Mouse (Mus musculus) kidney, adult 18-20 months (tissue): Measurements from ENCODE around the gene Phyhipl.
A peak's percentile ranks its signal among the peaks of the same experiment; 100 is the strongest.

Experiments
- DNase-seq: peaks from one replicate; pipeline ENCODE4 v3.0.0; 2021

Gene Phyhipl

DNA sequence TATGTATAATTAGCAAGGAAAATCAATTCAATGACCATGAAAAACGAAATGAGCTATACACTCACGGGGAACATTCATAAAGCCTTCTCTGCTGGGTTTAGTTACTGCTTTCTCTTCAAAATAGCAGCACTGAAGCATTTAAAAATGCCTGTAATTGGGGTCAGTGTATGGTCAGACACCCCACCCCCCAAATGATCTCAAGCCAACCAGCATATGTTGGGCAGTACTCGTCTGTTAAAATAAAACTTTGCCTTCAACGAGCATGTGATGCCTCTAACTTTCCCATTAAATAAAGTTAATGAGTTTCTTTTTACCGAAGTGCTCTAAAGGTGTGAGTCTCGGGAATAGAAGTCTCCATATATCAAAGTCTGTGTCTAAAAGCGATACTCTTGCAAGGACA, at the start of gene Phyhipl:
Gene Phyhipl (minus strand): TSS at position 138 of the 400 bp plus-strand sequence.
- DNase-seq = peak; percentile 59

DNA sequence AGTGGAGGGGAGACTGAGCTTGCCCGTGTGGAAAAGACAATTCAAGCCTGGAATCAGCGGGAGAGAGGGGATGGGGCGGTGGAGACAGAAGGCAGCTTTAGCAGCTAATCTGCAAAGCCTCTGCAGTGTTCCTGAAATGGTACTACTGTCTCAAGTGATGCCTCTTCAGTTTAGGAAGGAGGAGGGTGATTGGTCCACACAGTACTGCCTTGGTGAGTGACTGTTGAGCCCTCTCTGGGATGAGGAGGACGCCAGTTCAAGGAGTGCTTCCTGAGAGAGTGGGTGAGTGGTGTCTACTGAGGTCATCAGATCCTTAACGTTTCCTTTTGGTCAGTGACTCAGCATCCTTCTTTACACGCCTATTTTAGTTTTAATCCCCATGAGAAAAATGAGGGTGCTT, 47.4 kb upstream of the Phyhipl start:
- no peak for DNase-seq

DNA sequence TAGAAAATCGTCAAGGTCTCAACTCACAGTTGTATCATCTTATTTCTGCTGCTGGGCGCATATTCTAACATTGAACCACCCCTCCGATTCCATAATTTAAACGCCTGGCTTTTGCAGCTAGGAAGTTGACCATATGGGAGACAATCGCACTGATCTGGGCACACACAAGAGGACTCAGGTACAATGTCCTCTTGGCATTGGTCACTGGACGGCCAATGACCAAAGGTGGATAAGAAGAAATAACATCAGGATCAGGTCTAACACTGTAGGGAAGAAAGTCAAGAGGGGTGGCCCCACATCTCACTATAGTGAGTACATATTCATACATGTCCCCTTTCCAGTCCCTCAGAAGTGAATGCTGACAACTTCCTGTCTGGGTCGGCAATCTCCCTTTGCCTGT, 43.8 kb upstream of the Phyhipl start:
- peak; percentile 40 for DNase-seq

DNA sequence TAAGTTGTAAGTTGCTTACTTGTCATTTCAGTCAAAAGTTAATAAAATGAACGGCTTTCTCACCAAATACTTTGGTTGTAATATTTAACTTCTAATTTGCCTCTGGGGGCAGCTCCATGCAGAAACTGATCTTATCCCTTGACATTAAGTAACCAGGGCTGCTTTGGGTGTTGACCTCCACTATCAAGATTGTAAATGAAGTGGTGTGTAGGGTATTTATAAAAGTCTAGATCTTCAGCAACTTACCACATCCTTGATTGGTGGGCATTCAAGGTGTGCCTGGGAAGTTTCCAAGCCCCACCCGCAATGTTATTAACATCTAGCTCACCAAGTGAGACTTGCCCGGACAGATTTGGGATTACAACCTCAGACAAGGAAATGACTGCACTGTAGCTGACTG, 42.2 kb upstream of the Phyhipl start:
- DNase-seq = peak; percentile 31

DNA sequence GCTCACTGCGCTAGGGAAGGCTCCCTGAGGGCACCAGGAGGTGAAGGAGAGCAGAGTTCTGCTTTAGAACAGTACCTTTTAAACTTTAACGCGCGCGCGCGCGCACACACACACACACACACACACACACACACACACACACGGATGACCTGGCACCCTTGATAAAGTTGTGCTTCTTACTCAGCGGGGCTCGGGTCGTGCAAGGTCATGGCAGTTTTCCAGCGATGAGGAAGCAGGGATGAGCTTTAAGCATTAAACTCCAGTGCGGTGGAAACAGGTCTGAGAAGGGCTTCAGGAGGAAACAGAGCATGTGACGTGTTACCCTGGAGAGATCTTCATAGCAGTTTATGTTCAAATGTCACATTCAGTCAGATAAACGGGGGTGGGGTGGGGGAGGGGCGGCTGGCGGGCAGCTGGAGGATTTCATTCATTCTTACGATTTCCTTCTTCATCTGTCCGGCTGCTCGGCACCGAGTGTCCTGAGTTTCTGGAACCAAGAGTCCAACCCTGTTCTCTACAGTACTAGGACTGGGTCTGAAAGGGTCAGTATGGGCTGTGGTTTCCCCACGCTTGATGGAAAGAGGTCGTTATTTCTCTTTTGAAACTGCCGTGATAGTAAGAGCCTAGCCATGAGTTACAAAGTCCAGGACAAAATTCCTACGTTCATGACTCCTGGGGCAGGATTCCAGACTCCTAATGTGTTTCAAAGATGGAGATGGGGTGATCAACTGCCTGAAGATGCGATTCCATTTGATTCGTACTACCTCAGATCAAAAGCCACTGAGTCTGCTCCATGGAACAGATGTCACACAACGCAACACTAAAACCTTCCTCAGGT, 41.2 kb upstream of the Phyhipl start:
- peak; percentile 82 for DNase-seq

DNA sequence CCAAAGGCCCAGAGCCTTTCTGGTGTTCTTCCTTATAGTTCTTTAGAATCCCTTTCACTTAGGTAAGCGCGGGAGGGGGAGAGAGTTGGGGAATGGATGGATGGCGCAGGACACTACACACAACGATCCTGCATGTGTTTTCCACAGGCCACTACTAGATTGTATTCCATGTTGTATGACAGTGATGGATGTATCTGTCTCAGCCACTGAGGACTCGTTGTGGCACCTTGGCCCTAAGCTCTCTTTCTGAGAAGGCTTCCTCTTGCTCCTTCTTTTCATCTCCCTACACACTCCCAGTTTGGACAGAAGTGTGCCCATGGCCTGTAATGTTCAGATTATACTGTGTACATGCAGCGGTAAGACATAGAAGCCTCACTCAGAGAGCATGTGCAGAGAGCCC, 33.6 kb upstream of the Phyhipl start:
- no peak for DNase-seq

DNA sequence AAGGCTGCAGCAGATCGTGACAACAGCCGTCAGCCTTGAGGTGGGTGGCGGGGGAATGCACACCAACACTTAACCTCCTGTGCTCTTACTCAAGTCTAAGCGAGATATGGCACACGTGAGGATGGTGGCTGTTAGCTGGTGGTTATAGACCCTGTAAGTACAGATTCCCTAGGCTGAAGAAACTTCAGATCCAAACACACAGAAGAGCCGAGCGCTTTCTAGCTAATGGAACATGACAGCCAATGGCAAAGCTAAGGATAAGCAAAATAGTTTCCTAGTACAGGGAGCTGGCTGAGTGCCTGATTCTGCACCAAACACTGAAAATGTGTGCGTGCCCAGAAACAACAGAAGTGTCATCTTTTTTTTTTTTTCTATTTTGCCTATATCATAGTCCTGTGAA, 33.1 kb upstream of the Phyhipl start:
- DNase-seq = no peak

DNA sequence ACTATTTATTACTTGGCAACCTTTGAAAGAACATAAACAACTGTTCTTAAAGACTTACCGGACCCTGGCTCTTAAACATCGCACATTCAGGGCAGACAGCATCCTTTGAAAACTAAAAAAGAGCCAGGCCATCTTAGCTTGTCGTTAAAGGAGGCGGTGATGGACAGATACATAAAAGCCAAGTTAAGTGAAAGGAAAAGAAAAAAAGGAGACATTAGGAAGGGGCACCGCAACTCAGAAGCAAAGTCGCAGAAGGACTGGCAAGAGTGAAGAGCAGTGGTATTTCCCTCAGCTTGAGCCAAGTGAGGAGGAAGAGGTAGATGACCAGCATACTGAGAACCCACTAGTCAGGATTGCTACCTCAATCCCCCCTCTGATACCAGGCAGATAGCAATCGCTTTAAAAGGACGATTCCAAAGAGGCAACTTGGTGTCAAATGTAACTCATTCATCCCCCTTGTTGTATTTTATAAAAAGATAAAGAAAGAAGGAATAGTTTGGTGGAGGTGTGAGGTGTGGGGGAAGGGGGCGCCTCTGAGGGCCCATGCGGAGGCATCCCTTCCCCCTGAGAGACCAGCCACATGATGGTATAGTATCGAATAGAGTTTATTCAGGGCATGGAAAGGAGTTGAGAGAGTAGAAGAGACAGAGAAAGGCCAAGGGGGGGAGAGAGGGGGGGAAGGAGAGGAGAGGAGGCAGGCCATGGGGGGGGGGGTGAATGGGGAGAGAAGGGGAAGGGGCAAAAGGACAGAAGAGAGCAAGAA, 31.4 kb upstream of the Phyhipl start:
- DNase-seq = no peak

DNA sequence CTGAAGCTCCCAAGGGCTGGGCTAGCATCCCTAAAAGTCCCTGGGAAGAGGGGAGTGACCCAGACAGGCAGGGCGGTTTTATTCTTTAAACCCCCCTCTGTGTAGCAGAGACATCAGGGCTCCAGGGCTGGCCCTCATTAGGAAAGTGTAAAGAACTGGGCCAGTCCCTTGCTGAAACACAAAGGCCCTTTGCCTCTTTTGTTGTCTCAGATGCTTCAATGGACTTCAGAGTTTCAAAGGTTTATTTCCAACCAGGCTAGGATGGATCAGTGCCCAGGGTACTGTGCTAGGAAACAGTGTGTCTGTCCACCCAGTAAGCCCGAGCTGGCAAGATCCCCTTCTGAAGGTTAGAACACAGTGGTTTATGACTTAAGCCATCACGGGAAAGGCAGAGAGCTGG, 30.7 kb upstream of the Phyhipl start:
- no peak for DNase-seq

DNA sequence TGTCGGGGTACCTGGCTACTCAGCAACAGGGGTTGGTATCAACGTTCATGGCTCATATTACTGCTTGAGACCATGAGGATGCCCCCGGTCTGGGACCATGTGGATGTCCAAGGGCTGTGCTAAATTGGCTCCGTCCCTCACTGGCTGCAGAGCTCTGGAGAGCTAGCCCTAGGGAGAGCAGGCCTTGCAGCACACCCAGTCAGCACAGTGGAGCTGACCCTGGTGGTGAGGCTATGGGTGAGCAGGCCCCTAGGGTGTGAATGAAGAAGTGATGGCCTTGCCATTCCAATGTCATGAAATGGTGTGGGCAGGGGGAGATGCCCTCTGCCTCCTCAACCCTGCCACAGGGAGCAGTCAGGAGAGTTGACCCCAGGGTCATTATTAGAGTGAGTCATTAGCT, 27.7 kb upstream of the Phyhipl start:
- no peak for DNase-seq

DNA sequence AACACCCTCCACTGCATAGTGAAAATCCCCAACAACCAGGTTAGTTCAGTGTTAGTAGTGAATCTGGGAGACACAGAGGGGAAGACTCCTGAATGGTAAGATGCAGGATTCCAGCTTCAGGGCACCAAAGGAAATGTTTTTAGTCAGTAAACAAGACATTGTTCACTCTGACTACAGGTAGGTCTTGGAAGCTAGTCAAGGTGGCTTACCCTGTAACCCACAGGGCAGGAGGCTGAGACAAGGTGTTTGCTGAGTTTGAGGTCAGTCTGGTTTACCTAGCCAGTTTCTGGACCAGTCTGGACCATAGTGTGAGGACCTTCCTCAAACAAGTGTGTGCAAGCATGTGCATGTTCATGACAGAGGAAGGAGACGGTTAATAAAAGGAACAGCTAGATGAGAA, 22.2 kb upstream of the Phyhipl start:
- DNase-seq = no peak

DNA sequence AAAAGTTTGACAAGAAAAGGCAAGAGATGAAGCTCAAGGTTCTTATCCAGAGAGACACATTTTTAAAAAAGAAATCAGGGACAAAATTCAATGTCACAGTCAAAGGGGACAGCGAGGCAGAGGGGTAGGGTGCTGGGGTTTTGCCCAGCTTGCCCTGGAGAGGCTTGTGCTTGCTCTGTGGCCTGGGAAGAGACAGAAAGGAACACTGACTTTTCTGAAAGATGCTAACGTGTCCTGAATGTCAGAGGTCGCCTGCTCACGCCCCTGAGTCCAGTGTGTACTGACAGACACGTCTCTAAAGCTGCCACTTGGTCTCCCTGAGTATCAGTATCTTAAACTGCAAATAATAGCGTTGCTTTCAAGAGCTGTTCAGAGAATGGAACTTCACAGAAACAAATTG, 507 bp upstream of the Phyhipl start:
- peak; percentile 42 for DNase-seq

DNA sequence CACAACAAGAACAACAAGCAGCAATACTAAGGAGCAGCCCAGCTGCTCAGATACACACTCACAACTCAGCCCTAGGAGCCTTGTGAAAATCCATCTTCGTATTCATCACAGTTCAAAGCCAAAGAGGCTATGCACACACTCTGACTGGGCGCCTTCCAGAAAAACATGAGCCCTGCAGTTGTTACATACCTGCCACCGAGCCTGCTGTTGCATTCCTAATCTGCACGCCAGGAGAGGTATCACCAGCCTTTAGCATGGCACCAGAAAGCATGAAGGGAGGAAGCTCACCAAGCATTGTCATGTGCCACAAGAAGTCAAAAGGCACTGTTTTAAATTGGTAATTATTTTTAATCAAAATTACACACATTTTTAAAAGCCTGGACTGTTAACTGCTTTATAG, 1.1 kb downstream of the Phyhipl start:
- peak; percentile 40 for DNase-seq

DNA sequence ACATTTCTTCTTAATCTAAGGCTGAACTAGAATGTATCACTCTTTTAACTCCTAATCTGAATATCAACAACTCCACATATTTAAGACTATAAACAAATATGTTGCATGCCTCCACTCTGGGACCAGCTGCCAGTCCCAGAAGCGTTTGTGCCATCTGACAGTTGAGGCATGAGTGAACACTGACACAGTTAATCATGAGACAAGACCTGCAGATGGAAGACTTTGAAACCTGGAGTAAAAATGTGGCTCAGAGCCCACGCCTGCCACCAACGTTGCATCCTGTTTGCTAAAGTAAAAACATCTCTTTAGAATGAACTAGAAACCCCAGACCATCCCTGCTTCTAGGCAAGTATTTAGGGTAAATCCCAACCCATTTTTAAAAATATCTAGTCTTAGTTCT, 1.6 kb downstream of the Phyhipl start:
- peak; percentile 41 for DNase-seq

DNA sequence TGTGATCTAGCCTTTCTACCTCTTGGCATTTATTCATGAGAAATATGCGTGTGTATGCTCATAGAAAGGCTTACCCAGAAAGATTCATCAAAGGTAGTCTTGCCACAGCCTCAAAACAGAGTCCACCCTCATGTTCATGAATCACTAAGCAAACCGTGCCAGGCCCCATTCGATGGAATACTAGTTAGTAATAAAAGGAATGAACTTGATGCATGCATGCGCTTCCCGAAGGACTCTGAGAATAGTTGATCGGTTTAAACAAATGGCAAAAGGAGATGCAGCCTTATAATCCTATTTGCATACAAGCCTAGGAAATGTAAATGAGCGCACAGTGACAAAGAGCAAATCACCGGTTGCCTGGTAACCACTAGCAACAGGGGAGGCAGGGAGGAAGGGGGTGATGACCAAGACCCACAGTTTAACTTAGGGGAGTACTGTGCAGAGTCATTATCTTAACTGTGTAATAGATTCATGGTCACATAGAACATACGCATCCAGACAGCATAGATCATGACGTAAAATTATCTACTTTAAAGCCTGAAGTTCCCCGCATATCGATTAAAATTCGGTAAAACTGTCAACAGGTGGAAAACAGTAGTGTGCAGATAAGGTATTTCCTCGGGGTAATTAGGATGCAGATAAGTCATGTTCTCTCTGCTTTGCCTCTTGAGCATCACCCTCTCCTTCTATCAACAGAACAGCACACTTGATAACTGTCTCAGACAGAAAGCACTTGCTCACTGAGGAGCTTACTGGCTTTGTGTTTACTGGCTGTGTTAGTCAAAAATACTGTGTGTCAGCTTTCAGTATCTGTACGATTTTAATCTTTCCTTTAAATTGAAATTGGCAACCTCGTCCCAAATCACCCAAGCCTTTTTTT, 3.8 kb downstream of the Phyhipl start:
- no peak for DNase-seq

DNA sequence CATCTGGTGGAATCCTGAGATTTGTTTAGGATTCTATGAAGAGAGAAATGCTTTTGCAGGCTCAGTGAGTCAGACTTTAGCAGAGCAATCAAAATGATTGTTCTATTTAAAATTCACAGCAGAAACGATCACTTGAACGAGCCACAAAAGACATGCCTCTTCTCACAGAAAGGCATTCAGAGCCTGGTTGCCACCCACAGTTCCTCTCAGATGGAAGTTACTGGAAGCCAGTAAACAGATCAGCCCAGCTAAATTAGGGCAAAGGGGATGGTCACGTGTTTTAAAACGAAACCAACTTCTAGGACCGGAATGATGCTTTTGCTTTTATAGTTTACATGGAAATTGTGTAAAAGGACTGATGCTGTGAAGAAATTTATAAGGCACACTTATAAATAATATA, 6.9 kb downstream of the Phyhipl start:
- no peak for DNase-seq

DNA sequence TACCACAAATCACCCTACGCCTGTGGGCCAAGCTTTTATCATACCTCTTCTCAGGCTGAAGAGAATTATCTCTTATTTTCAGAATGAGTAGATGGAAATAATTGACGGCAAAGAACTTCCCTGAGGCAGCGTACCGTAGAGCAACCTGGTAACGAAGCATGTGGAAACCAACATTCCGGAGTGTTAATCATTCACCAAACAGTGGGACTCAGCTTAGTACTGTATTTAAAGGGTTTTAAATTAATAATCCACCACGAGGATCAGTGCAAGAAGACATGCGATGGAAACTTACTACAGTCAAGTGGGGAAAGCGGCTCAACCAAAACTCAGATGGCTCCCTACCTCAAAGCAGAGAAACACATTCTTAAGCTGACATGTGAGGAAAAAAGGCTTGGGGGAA, 12.6 kb downstream of the Phyhipl start:
- peak; percentile 71 for DNase-seq

DNA sequence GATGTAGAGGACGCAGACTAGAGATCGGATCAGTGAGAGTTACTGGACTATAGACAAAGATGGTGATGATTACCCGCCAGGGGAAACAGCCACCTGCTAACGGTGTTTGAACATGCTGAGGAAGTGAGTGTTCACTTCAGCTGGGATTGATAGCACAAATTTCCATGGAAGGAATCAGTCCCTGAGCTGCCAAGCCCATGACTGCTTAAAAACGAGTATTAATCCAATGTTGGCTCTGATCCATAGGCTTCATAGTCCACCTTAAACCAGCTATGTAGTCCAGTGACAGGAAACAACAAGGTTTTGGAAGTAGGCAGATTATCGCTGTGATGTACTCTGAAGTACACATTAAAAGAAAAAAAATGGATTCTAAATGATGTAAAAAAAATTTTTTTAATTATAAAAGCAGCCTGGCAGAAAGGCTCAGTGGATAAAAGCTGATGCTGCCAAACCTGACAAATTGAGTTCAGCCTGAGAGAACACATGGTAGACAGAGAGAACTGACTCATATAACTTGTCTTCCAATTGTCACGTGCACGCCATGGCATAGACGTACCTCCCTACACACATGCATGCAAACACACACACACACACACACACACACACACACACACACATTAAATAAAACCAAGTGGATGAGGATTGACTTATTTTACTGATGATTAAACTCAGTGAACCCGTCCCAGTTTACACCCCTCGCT, 14.7 kb downstream of the Phyhipl start:
- peak; percentile 22 for DNase-seq

DNA sequence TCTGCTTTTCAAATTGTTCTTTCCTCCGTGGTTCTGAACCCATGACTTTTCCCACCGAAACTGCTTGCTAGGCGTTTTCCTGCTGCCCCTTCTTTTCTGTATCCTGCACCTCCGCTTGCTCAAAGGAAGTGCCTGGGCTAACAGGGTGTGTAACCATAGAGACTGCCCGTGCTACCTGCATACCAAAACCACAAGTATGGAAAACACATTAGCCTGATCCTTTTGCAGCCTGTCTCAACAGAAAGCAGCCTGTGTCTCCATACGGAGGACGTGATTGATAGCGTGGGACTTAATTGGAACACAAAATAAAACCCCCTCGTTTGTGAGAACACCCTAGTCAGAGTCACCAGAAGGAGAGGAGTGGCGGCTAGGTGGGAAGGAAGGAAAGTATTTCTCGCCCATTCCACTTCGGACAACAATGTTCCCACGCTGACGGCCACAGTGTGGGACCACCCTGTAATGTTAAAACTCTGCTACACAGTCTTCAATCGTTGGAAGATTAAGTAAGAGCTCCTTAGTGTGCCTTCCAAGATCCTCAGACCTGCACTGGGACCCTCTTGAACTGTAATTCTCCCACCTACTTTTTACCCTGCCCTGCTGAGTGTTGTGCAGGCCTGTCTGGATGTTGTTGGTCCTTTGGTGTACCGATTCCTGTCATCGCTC, 15.6 kb downstream of the Phyhipl start:
- DNase-seq = peak; percentile 18

DNA sequence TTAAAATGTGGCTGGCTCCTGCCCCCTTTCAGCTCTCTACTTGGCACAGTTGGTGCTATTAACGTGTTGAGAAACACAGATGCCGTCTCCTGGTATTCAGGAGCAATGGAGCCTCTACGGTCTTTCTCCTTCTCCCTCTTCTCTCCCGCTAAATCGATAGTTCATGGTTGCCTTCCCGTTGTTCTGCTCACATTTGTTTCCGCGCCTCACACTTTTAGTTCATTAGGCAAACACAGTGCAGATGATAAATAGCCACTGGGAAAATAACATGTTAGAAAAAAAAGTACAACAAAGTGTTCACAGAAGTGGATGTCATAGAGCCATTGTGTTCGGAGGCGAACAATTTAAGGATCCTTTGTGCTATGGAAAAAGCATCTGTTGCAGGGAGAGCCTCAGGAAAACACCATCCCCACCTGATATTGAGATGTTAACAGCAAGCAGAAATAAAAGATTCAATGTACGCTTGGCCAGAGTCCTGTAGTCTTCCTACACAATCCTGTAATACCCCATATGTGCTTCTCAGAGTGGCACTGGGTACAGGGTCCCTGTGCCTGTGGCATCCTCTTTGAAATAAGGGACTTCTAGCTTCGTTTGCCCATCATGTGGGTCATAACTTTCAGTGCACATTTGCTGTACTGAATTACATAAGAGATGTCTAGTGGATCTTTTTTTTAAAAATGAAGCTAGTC, 18.0 kb downstream of the Phyhipl start:
- no peak for DNase-seq

DNA sequence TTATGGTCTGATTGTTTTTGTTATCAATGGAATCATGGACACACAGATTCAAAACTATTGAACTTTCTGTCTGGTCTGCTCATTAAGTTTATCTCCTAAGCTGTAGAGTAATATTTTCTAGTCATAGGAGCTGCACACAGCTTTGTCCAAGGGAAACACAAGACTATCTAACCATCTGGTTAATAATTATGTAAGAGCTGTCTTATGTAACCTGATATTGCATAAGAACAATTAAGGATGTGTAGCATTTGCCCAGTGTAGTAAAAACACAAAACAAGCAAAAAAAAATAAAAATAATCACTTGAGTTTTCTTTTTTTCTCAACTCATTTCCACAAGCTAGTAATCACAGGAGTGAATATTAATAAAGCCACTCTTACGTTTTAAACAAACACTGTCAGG, 20.5 kb downstream of the Phyhipl start:
- no peak for DNase-seq

DNA sequence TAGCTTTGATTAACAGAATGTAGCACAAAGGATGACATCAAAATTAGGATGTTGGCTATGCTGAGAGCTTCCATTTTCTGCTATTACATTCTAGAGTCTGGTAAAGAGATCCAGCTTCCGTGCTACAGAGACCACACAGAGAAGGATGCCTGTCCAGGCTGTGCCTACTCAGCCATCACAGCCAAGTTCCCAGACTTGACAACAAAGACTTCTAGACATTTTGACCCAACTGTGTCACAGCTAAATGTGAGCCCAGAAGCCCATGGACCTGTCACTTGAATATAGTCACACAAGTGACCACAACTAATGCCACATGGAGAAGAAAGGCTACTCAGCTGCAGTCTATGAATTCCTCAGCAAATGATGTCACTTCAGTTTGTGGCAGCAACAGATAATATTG, 24.6 kb downstream of the Phyhipl start:
- no peak for DNase-seq
